Mouse (Mus musculus): ENCODE data around the gene Ccdc134. TPM values are rescaled to one million over a fixed set of nuclear protein-coding genes. Genes with fewer than 3 reads are reported as not detected.

Ccdc134 gene
- polyA plus RNA-seq, 1 experiment from 2014 or later, result 20.5 TPM

GRCm38 (mm10) chr15:82156902-82157301, 29.2 kb downstream of the Ccdc134 start:
- H3K9ac ChIP-seq, result no peak overlapping the region
- no peak overlapping the region for H3K4me2 ChIP-seq
- no peak for DNase-seq
- TF ChIP-seq CTCF (IDR thresholded peaks at IDR 0.05; ENCODE audit: low read depth), result no peak
- peaks cover 15% of the 10 kb centered on the region; the same call in 1 of the 2 replicates for H3K4me1 ChIP-seq (ENCODE audit: insufficient read depth)
- H3K27me3 ChIP-seq (ENCODE audit: insufficient read depth, low read length), result no peaks in the 10 kb centered on the region
- 71% methylated on average over 10 of the region's 10 CpGs for WGBS
- no peak for ATAC-seq (ENCODE audit: insufficient read depth)
- no peak overlapping the region for H3K27ac ChIP-seq (ENCODE audit: low read depth)
- H3K36me3 ChIP-seq (ENCODE audit: insufficient read depth), result 0 out of 2 replicates have a peak, but pooled peaks cover 3% of the 10 kb centered on the region
- H3K9me3 ChIP-seq (ENCODE audit: low read depth, low read length), result no peaks in the 10 kb centered on the region
- H3K4me3 ChIP-seq (ENCODE audit: low read depth, low read length), result no peak overlapping the region

- peak overlapping the region; percentile 32; the same call in 1 of the 2 replicates for H3K4me2 ChIP-seq
- ATAC-seq (ENCODE audit: insufficient read depth) (peak; percentile 82; the same call in 1 of the 2 replicates), DNase-seq (peak; percentile 77)
- H3K4me3 ChIP-seq (ENCODE audit: low read depth, low read length), result no peak overlapping the region
- no peaks in the 10 kb centered on the region for H3K9me3 ChIP-seq (ENCODE audit: low read depth, low read length)
- no peaks in the 10 kb centered on the region for H3K36me3 ChIP-seq (ENCODE audit: insufficient read depth)
- 29% methylated on average over 17 of the region's 17 CpGs for WGBS
- H3K27ac ChIP-seq (ENCODE audit: low read depth), result peak overlapping the region; percentile 89
- peaks cover 15% of the 10 kb centered on the region; the same call in 1 of the 2 replicates for H3K4me1 ChIP-seq (ENCODE audit: insufficient read depth)
- no peaks in the 10 kb centered on the region for H3K27me3 ChIP-seq (ENCODE audit: insufficient read depth, low read length)
- peak overlapping the region; percentile 21; the same call in 1 of the 2 replicates for H3K9ac ChIP-seq
- TF ChIP-seq CTCF (IDR thresholded peaks at IDR 0.05; ENCODE audit: low read depth), result no peak
These were observed 30.7 kb downstream of the Ccdc134 start for GRCm38 (mm10) chr15:82158243-82159035.

GRCm38 (mm10) chr15:82159471-82159870, 31.7 kb downstream of the Ccdc134 start:
- Histone ChIP-seq H3K4me3 (ENCODE audit: low read depth, low read length) (no peak overlapping the region), H3K27ac (ENCODE audit: low read depth) (peak overlapping the region; percentile 89), H3K9me3 (ENCODE audit: low read depth, low read length) (no peaks in the 10 kb centered on the region), H3K4me2 (no peak overlapping the region), H3K4me1 (ENCODE audit: insufficient read depth) (peaks cover 15% of the 10 kb centered on the region), H3K36me3 (ENCODE audit: insufficient read depth) (no peaks in the 10 kb centered on the region), H3K9ac (no peak overlapping the region), H3K27me3 (ENCODE audit: insufficient read depth, low read length) (no peaks in the 10 kb centered on the region)
- 79% methylated on average over 9 of the region's 9 CpGs for WGBS
- no peak for TF ChIP-seq CTCF (IDR thresholded peaks at IDR 0.05; ENCODE audit: low read depth)
- no peak for DNase-seq
- ATAC-seq (ENCODE audit: insufficient read depth), result no peak

GRCm38 (mm10) chr15:82160731-82161640, 33.3 kb downstream of the Ccdc134 start:
- Histone ChIP-seq H3K36me3 (ENCODE audit: insufficient read depth) (no peaks in the 10 kb centered on the region), H3K4me3 (ENCODE audit: low read depth, low read length) (no peak overlapping the region), H3K9ac (0 out of 2 replicates have a peak overlapping the region, but pooled peaks have one; percentile 21), H3K4me1 (ENCODE audit: insufficient read depth) (peaks cover 15% of the 10 kb centered on the region), H3K27ac (ENCODE audit: low read depth) (no peak overlapping the region), H3K4me2 (no peak overlapping the region), H3K27me3 (ENCODE audit: insufficient read depth, low read length) (no peaks in the 10 kb centered on the region), H3K9me3 (ENCODE audit: low read depth, low read length) (no peaks in the 10 kb centered on the region)
- no peak for ATAC-seq (ENCODE audit: insufficient read depth)
- no peak for TF ChIP-seq CTCF (IDR thresholded peaks at IDR 0.05; ENCODE audit: low read depth)
- DNase-seq, result no peak
- WGBS, result 49% methylated on average over 11 of the region's 11 CpGs

- no peaks in the 10 kb centered on the region for H3K36me3 ChIP-seq (ENCODE audit: insufficient read depth)
- H3K27ac ChIP-seq (ENCODE audit: low read depth), result no peak overlapping the region
- peaks cover 20% of the 10 kb centered on the region for H3K4me1 ChIP-seq (ENCODE audit: insufficient read depth)
- H3K4me2 ChIP-seq, result no peak overlapping the region
- TF ChIP-seq CTCF (IDR thresholded peaks at IDR 0.05; ENCODE audit: low read depth), result no peak
- no peak for ATAC-seq (ENCODE audit: insufficient read depth)
- no peak for DNase-seq
- no peaks in the 10 kb centered on the region for H3K27me3 ChIP-seq (ENCODE audit: insufficient read depth, low read length)
- no peaks in the 10 kb centered on the region for H3K9me3 ChIP-seq (ENCODE audit: low read depth, low read length)
- no peak overlapping the region for H3K4me3 ChIP-seq (ENCODE audit: low read depth, low read length)
- 82% methylated on average over 12 of the region's 12 CpGs for WGBS
- no peak overlapping the region for H3K9ac ChIP-seq
These were observed 34.4 kb downstream of the Ccdc134 start for GRCm38 (mm10) chr15:82161965-82162600.

- H3K36me3 ChIP-seq (ENCODE audit: insufficient read depth), result no peaks in the 10 kb centered on the region
- no peak overlapping the region for H3K9ac ChIP-seq
- no peaks in the 10 kb centered on the region for H3K27me3 ChIP-seq (ENCODE audit: insufficient read depth, low read length)
- WGBS, result 83% methylated on average over 10 of the region's 10 CpGs
- H3K4me2 ChIP-seq, result no peak overlapping the region
- DNase-seq, result no peak
- no peak overlapping the region for H3K4me3 ChIP-seq (ENCODE audit: low read depth, low read length)
- TF ChIP-seq CTCF (IDR thresholded peaks at IDR 0.05; ENCODE audit: low read depth), result no peak
- H3K27ac ChIP-seq (ENCODE audit: low read depth), result peak overlapping the region; percentile 1; the same call in 1 of the 2 replicates
- H3K9me3 ChIP-seq (ENCODE audit: low read depth, low read length), result no peaks in the 10 kb centered on the region
- peaks cover 21% of the 10 kb centered on the region for H3K4me1 ChIP-seq (ENCODE audit: insufficient read depth)
- no peak for ATAC-seq (ENCODE audit: insufficient read depth)
These were observed 35.8 kb downstream of the Ccdc134 start for GRCm38 (mm10) chr15:82163356-82164060.

Data from lung, embryonic 14.5 days (tissue).